Mouse (Mus musculus): ENCODE measurements around the gene Nipsnap1. TPM values are rescaled to one million over a fixed set of nuclear protein-coding genes. Genes with fewer than 3 reads are reported as not detected.

Gene Nipsnap1
- polyA plus RNA-seq, 1 experiment from 2014 or later: 70.8 TPM

Small RNA genes within 50 kb of the gene (microRNA-seq; reads per million reads assigned to microRNA genes)
- 0.90 reads per million for gene Mir6918

Other genes with a start within 250 kb of the Nipsnap1 start
- gene Ascc2, start 236.2 kb upstream of the Nipsnap1 start, polyA plus RNA-seq (2016; fragmentation: Nextera tagmentation; extraction: Ambion mirVana): 32.2 and 34.2 TPM in 2 replicates
- 639 and 680 TPM in 2 replicates for gene Uqcr10, start 169.6 kb upstream of the Nipsnap1 start, polyA plus RNA-seq (2016; fragmentation: Nextera tagmentation; extraction: Ambion mirVana)
- 83.9 and 86.7 TPM in 2 replicates for gene Zmat5, start 169.3 kb upstream of the Nipsnap1 start, polyA plus RNA-seq (2016; fragmentation: Nextera tagmentation; extraction: Ambion mirVana)
- 0.11 and 0.22 TPM in 2 replicates for gene Cabp7, start 127.2 kb upstream of the Nipsnap1 start, polyA plus RNA-seq (2016; fragmentation: Nextera tagmentation; extraction: Ambion mirVana)
- 55.5 and 65.1 TPM in 2 replicates for gene Nf2, start 24.4 kb upstream of the Nipsnap1 start, polyA plus RNA-seq (2016; fragmentation: Nextera tagmentation; extraction: Ambion mirVana)
- gene Thoc5, start 21.4 kb downstream of the Nipsnap1 start, polyA plus RNA-seq (2016; fragmentation: Nextera tagmentation; extraction: Ambion mirVana): 54.9 and 57.9 TPM in 2 replicates
- gene Nefh, start 74.1 kb downstream of the Nipsnap1 start, polyA plus RNA-seq (2016; fragmentation: Nextera tagmentation; extraction: Ambion mirVana): 0.23 and 0.29 TPM in 2 replicates
- 62.2 and 68.4 TPM in 2 replicates for gene Ap1b1, start 112.9 kb downstream of the Nipsnap1 start, polyA plus RNA-seq (2016; fragmentation: Nextera tagmentation; extraction: Ambion mirVana)
- 0.44 and 1.2 TPM in 2 replicates for gene Rasl10a, start 184.2 kb downstream of the Nipsnap1 start, polyA plus RNA-seq (2016; fragmentation: Nextera tagmentation; extraction: Ambion mirVana)
- gene Gas2l1, start 191.4 kb downstream of the Nipsnap1 start, polyA plus RNA-seq (2016; fragmentation: Nextera tagmentation; extraction: Ambion mirVana): 22.0 and 23.6 TPM in 2 replicates
- gene Rhbdd3, start 225.0 kb downstream of the Nipsnap1 start, polyA plus RNA-seq (2016; fragmentation: Nextera tagmentation; extraction: Ambion mirVana): 33.0 and 33.6 TPM in 2 replicates
- 903 and 985 TPM in 2 replicates for gene Ewsr1, start 225.3 kb downstream of the Nipsnap1 start, polyA plus RNA-seq (2016; fragmentation: Nextera tagmentation; extraction: Ambion mirVana)

Data from midbrain, embryonic 10.5 days (tissue).